Mouse (Mus musculus): Measurements from ENCODE around the gene Dhx15.
A peak's percentile ranks its signal among the peaks of the same experiment; 100 is the strongest.

DNA sequence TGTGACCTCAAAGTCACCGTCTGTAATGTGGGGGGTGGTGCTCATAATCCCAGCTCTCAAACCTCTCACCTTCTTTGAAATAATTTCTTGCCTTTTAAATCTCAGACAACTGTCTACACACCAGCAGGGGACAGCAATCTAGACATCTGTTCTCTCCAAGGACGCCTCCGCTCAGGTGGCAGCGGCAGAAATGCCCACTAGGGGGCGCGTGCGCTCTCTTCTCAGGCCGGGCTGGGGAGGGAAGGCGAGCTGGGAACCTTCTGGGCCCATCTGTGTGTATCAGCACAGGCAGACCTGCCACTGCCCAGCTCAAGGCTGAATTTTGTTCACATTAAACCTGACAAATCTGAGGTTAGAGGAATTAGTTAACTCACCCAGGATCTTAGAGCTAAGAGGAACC, 58.2 kb downstream of the Dhx15 start:
- peak; percentile 75 for TF ChIP-seq CTCF (IDR thresholded peaks at IDR 0.05; ENCODE audit: control insufficient read depth, insufficient read depth, low read length)
- TF ChIP-seq POLR2A (IDR thresholded peaks at IDR 0.05; ENCODE audit: borderline replicate concordance, control insufficient read depth, low read depth, low read length), result no peak
